Mouse (Mus musculus): ENCODE data around the gene Smad1.

- TF ChIP-seq CTCF (IDR thresholded peaks at IDR 0.05; ENCODE audit: low read depth, low read length): no peak
- no peak for TF ChIP-seq GATA1 (IDR thresholded peaks at IDR 0.05; ENCODE audit: borderline replicate concordance, low read length)
Measured at GRCm38 (mm10) chr8:79396911-79397310, 2.4 kb downstream of the Smad1 start.
